In genomic region chr10:83631775-83632174, GRCm38 (mm10) we compare ENCODE assay signal across 24 mouse cellular contexts. TPM values are rescaled to one million over a fixed set of nuclear protein-coding genes. Genes with fewer than 3 reads are reported as not detected.
DNase-seq lines count a peak whose midpoint lies in the region; ATAC-seq lines count a peak whose summit lies in the region.
"Had no signal": no experiment of that assay in that cellular context is flagged by ENCODE, and none has a peak within 500 bp of the region (broad histone marks: within the 10 kb centered on the region; RNA-seq: fewer than 3 reads in every experiment).

No protein-coding gene starts in this region.

- H3K9me3 ChIP-seq in hindbrain, embryonic 16.5 days (ENCODE audit: control insufficient read depth, low read length): no peaks in the 10 kb centered on the region
- H3K9me3 ChIP-seq in hindbrain, embryonic 12.5 days (replicated peaks): no peaks in the 10 kb centered on the region
- no peaks in the 10 kb centered on the region for H3K9me3 ChIP-seq in liver, embryonic 12.5 days (replicated peaks)
- H3K9me3 ChIP-seq: G1E; limb, embryonic 12.5 days; liver, embryonic 13.5 days; neural tube, embryonic 12.5 days had no signal

- 80% methylated on average over 10 of the region's 10 CpGs for WGBS in hindbrain, embryonic 16.5 days
- 85% methylated on average over 10 of the region's 10 CpGs for WGBS in hindbrain, embryonic 12.5 days
- WGBS in liver, embryonic 12.5 days (ENCODE audit: insufficient replicate concordance): 69% methylated on average over 10 of the region's 10 CpGs

- no peak overlapping the region for H3K4me3 ChIP-seq in hindbrain, embryonic 16.5 days (ENCODE audit: low read length)
- H3K4me3 ChIP-seq in hindbrain, embryonic 12.5 days: no peak overlapping the region
- H3K4me3 ChIP-seq in liver, embryonic 12.5 days: no peak overlapping the region
- H3K4me3 ChIP-seq: erythroblast, embryonic 14.5 days; limb, embryonic 12.5 days; liver, embryonic 13.5 days; neural tube, embryonic 12.5 days had no signal

- DNase-seq in cerebellum, adult 11-12 months: peak; percentile 77
- no peak for DNase-seq in cerebellum, adult 11 months
- DNase-seq in brain, adult 2 months (ENCODE audit: low read depth, low spot score): peak; percentile 53
- DNase-seq in cerebellum, postnatal 14 days: peak; percentile 30 to 58
- no peak for DNase-seq in heart, adult 18-20 months
- DNase-seq: adrenal gland, postnatal 10 days; forebrain, postnatal 0 days; gastrocnemius, postnatal 36 days; kidney, adult 2 months; kidney, postnatal 36 days; layer of hippocampus, adult 9-11 months; liver, embryonic 13.5 days; lung, embryonic 14.5 days; lung, postnatal 36 days; thymus, postnatal 36 days had no signal

- no peak overlapping the region for H3K4me2 ChIP-seq in hindbrain, embryonic 16.5 days (ENCODE audit: low read length)
- H3K4me2 ChIP-seq in hindbrain, embryonic 12.5 days (replicated peaks): no peak overlapping the region
- H3K4me2 ChIP-seq in liver, embryonic 12.5 days: no peak overlapping the region
- H3K4me2 ChIP-seq: limb, embryonic 12.5 days; liver, embryonic 13.5 days; lung, embryonic 14.5 days; neural tube, embryonic 12.5 days had no signal

- peaks cover 8% of the 10 kb centered on the region for H3K4me1 ChIP-seq in hindbrain, embryonic 16.5 days (ENCODE audit: control insufficient read depth, insufficient read depth, low read depth, low read length)
- H3K4me1 ChIP-seq in hindbrain, embryonic 12.5 days: peaks cover 11% of the 10 kb centered on the region
- peaks cover 26% of the 10 kb centered on the region for H3K4me1 ChIP-seq in liver, embryonic 12.5 days

- ATAC-seq in hindbrain, embryonic 16.5 days: no peak
- no peak for ATAC-seq in hindbrain, embryonic 12.5 days (ENCODE audit: low FRiP score)
- no peak for ATAC-seq in liver, embryonic 12.5 days
- ATAC-seq: activated CD4-positive, CD25-positive, alpha-beta regulatory T cell, adult 4 months; CD4-positive, CD25-positive, alpha-beta regulatory T cell, adult 4 months had no signal

- H3K27me3 ChIP-seq in hindbrain, embryonic 16.5 days (replicated peaks; ENCODE audit: control insufficient read depth, insufficient read depth, low read length): no peaks in the 10 kb centered on the region
- H3K27me3 ChIP-seq in hindbrain, embryonic 12.5 days: no peaks in the 10 kb centered on the region
- H3K27me3 ChIP-seq in liver, embryonic 12.5 days (replicated peaks): no peaks in the 10 kb centered on the region; the same call in 1 of the 2 replicates
- H3K27me3 ChIP-seq: limb, embryonic 12.5 days; liver, embryonic 13.5 days; neural tube, embryonic 12.5 days had no signal

- H3K36me3 ChIP-seq in hindbrain, embryonic 16.5 days (ENCODE audit: control insufficient read depth, insufficient read depth, low read length): 0 out of 2 replicates have a peak, but pooled peaks cover 2% of the 10 kb centered on the region
- peaks cover 20% of the 10 kb centered on the region for H3K36me3 ChIP-seq in hindbrain, embryonic 12.5 days
- peaks cover 24% of the 10 kb centered on the region for H3K36me3 ChIP-seq in liver, embryonic 12.5 days
- H3K36me3 ChIP-seq: G1E; liver, embryonic 13.5 days had no signal

- H3K9ac ChIP-seq in hindbrain, embryonic 16.5 days (ENCODE audit: low read depth, low read length): no peak overlapping the region
- no peak overlapping the region for H3K9ac ChIP-seq in hindbrain, embryonic 12.5 days
- H3K9ac ChIP-seq in liver, embryonic 12.5 days: no peak overlapping the region
- H3K9ac ChIP-seq: forebrain, postnatal 0 days; limb, embryonic 12.5 days; liver, embryonic 13.5 days; lung, embryonic 14.5 days had no signal

- peak overlapping the region; percentile 29; the same call in 1 of the 2 replicates for H3K27ac ChIP-seq in hindbrain, embryonic 16.5 days (ENCODE audit: low read depth, low read length)
- H3K27ac ChIP-seq in hindbrain, embryonic 12.5 days: no peak overlapping the region
- H3K27ac ChIP-seq in liver, embryonic 12.5 days: no peak overlapping the region
- H3K27ac ChIP-seq: limb, embryonic 12.5 days; liver, embryonic 13.5 days; neural tube, embryonic 12.5 days had no signal

RNA-seq across cellular contexts. Expression of gene Appl2, which starts 16.8 kb away (rescaled TPM):
- 54.6 and 59.0 TPM in 2 replicates for polyA plus RNA-seq in hindbrain, embryonic 16.5 days (2015; fragmentation: Nextera tagmentation; extraction: Ambion mirVana)
- polyA plus RNA-seq in hindbrain, embryonic 12.5 days (2016; fragmentation: Nextera tagmentation; extraction: Ambion mirVana): 58.6 and 64.5 TPM in 2 replicates
- 10 to 100 TPM; 34.2 to 40.0 TPM for total RNA-seq in heart, adult 18-20 months (2021)
- polyA plus RNA-seq in liver, embryonic 12.5 days (2016; fragmentation: Nextera tagmentation; extraction: Ambion mirVana): 15.1 and 15.2 TPM in 2 replicates

Comparison
In these comparisons a context has a peak if more than half of its experiments do, and no peak if none do; other contexts are left out.
1. DNase-seq: peak in cerebellum, adult 11-12 months (single experiment), brain, adult 2 months (single experiment) and cerebellum, postnatal 14 days (2 of 2); none in cerebellum, adult 11 months (single experiment) and heart, adult 18-20 months (0 of 2).